Mouse (Mus musculus): ENCODE data around the gene Gfpt2. TPM values are rescaled to one million over a fixed set of nuclear protein-coding genes. Genes with fewer than 3 reads are reported as not detected.
A peak's percentile ranks its signal among the peaks of the same experiment; 100 is the strongest.
"Not testable (repeated sequence)": the region's sequence is repeated elsewhere in the genome, so short reads cannot be mapped to it uniquely, and the experiment has no call there.

Gene Gfpt2
- polyA plus RNA-seq, 1 experiment = 2.3 TPM

GRCm38 (mm10) chr11:49794342-49795144 is 565 bp downstream of the Gfpt2 start:
- H3K27ac ChIP-seq (ENCODE audit: control insufficient read depth, insufficient read depth, low read depth, low read length) = no peak overlapping the region; the same call in 1 of the 2 replicates
- TF ChIP-seq POLR2A (IDR thresholded peaks at IDR 0.05; ENCODE audit: control insufficient read depth, low read depth, low read length) = no peak
- no peak for TF ChIP-seq CTCF (IDR thresholded peaks at IDR 0.05; ENCODE audit: control insufficient read depth, insufficient read depth, insufficient replicate concordance, low read depth, low read length)
- H3K4me1 ChIP-seq (ENCODE audit: control insufficient read depth, insufficient read depth, low read length) = peaks cover 11% of the 10 kb centered on the region
- H3K27me3 ChIP-seq (ENCODE audit: control insufficient read depth, insufficient read depth, low read length) = no peaks in the 10 kb centered on the region; the same call in 1 of the 2 replicates
- no peaks in the 10 kb centered on the region for H3K36me3 ChIP-seq (ENCODE audit: control insufficient read depth, insufficient read depth, low read length)
- H3K4me3 ChIP-seq (ENCODE audit: control insufficient read depth, low read depth, low read length) = peak overlapping the region; percentile 71

- H3K27ac ChIP-seq (ENCODE audit: control insufficient read depth, insufficient read depth, low read depth, low read length) = no peak overlapping the region
- no peaks in the 10 kb centered on the region; the same call in 1 of the 2 replicates for H3K27me3 ChIP-seq (ENCODE audit: control insufficient read depth, insufficient read depth, low read length)
- H3K4me3 ChIP-seq (ENCODE audit: control insufficient read depth, low read depth, low read length) = no peak overlapping the region
- H3K4me1 ChIP-seq (ENCODE audit: control insufficient read depth, insufficient read depth, low read length) = peaks cover 11% of the 10 kb centered on the region
- no peaks in the 10 kb centered on the region for H3K36me3 ChIP-seq (ENCODE audit: control insufficient read depth, insufficient read depth, low read length)
- TF ChIP-seq POLR2A (IDR thresholded peaks at IDR 0.05; ENCODE audit: control insufficient read depth, low read depth, low read length) = no peak
- TF ChIP-seq CTCF (IDR thresholded peaks at IDR 0.05; ENCODE audit: control insufficient read depth, insufficient read depth, insufficient replicate concordance, low read depth, low read length) = no peak
Observed at GRCm38 (mm10) chr11:49798931-49799330, 5.0 kb downstream of the Gfpt2 start.

GRCm38 (mm10) chr11:49801516-49801915 is 7.5 kb downstream of the Gfpt2 start:
- no peaks in the 10 kb centered on the region for H3K27me3 ChIP-seq (ENCODE audit: control insufficient read depth, insufficient read depth, low read length)
- H3K36me3 ChIP-seq (ENCODE audit: control insufficient read depth, insufficient read depth, low read length) = no peaks in the 10 kb centered on the region
- TF ChIP-seq POLR2A (IDR thresholded peaks at IDR 0.05; ENCODE audit: control insufficient read depth, low read depth, low read length) = no peak
- TF ChIP-seq CTCF (IDR thresholded peaks at IDR 0.05; ENCODE audit: control insufficient read depth, insufficient read depth, insufficient replicate concordance, low read depth, low read length) = no peak

GRCm38 (mm10) chr11:49803801-49804200 is 9.8 kb downstream of the Gfpt2 start:
- Histone ChIP-seq H3K4me1 (ENCODE audit: control insufficient read depth, insufficient read depth, low read length) (no peaks in the 10 kb centered on the region), H3K36me3 (ENCODE audit: control insufficient read depth, insufficient read depth, low read length) (no peaks in the 10 kb centered on the region), H3K27ac (ENCODE audit: control insufficient read depth, insufficient read depth, low read depth, low read length) (no peak overlapping the region), H3K27me3 (ENCODE audit: control insufficient read depth, insufficient read depth, low read length) (no peaks in the 10 kb centered on the region), H3K4me3 (ENCODE audit: control insufficient read depth, low read depth, low read length) (no peak overlapping the region)
- TF ChIP-seq CTCF (IDR thresholded peaks at IDR 0.05; ENCODE audit: control insufficient read depth, insufficient read depth, insufficient replicate concordance, low read depth, low read length) = no peak
- no peak for TF ChIP-seq POLR2A (IDR thresholded peaks at IDR 0.05; ENCODE audit: control insufficient read depth, low read depth, low read length)

More at GRCm38 (mm10) chr11:49801516-49801915, 7.5 kb downstream of the Gfpt2 start:
- no peak overlapping the region for H3K4me3 ChIP-seq (ENCODE audit: control insufficient read depth, low read depth, low read length)
- no peak overlapping the region for H3K27ac ChIP-seq (ENCODE audit: control insufficient read depth, insufficient read depth, low read depth, low read length)
- H3K4me1 ChIP-seq (ENCODE audit: control insufficient read depth, insufficient read depth, low read length) = no peaks in the 10 kb centered on the region

- no peak overlapping the region for H3K27ac ChIP-seq (ENCODE audit: control insufficient read depth, insufficient read depth, low read depth, low read length)
- no peaks in the 10 kb centered on the region for H3K4me1 ChIP-seq (ENCODE audit: control insufficient read depth, insufficient read depth, low read length)
- no peak overlapping the region for H3K4me3 ChIP-seq (ENCODE audit: control insufficient read depth, low read depth, low read length)
- H3K36me3 ChIP-seq (ENCODE audit: control insufficient read depth, insufficient read depth, low read length) = no peaks in the 10 kb centered on the region
- TF ChIP-seq POLR2A (IDR thresholded peaks at IDR 0.05; ENCODE audit: control insufficient read depth, low read depth, low read length) (no peak), CTCF (IDR thresholded peaks at IDR 0.05; ENCODE audit: control insufficient read depth, insufficient read depth, insufficient replicate concordance, low read depth, low read length) (no peak)
- H3K27me3 ChIP-seq (ENCODE audit: control insufficient read depth, insufficient read depth, low read length) = no peaks in the 10 kb centered on the region
Observed at GRCm38 (mm10) chr11:49806218-49806617, 12.2 kb downstream of the Gfpt2 start.

GRCm38 (mm10) chr11:49808946-49809345 is 15.0 kb downstream of the Gfpt2 start:
- Histone ChIP-seq H3K36me3 (ENCODE audit: control insufficient read depth, insufficient read depth, low read length) (no peaks in the 10 kb centered on the region), H3K27ac (ENCODE audit: control insufficient read depth, insufficient read depth, low read depth, low read length) (no peak overlapping the region), H3K4me3 (ENCODE audit: control insufficient read depth, low read depth, low read length) (no peak overlapping the region), H3K27me3 (ENCODE audit: control insufficient read depth, insufficient read depth, low read length) (no peaks in the 10 kb centered on the region), H3K4me1 (ENCODE audit: control insufficient read depth, insufficient read depth, low read length) (no peaks in the 10 kb centered on the region)
- TF ChIP-seq POLR2A (IDR thresholded peaks at IDR 0.05; ENCODE audit: control insufficient read depth, low read depth, low read length) (no peak), CTCF (IDR thresholded peaks at IDR 0.05; ENCODE audit: control insufficient read depth, insufficient read depth, insufficient replicate concordance, low read depth, low read length) (no peak)

- not testable (repeated sequence) for H3K4me1 ChIP-seq (ENCODE audit: control insufficient read depth, insufficient read depth, low read length); H3K27ac ChIP-seq (ENCODE audit: control insufficient read depth, insufficient read depth, low read depth, low read length)
Observed at GRCm38 (mm10) chr11:49810696-49811095, 16.7 kb downstream of the Gfpt2 start.

More at GRCm38 (mm10) chr11:49810696-49811095, 16.7 kb downstream of the Gfpt2 start:
- H3K36me3 ChIP-seq (ENCODE audit: control insufficient read depth, insufficient read depth, low read length); H3K27me3 ChIP-seq (ENCODE audit: control insufficient read depth, insufficient read depth, low read length); H3K4me3 ChIP-seq (ENCODE audit: control insufficient read depth, low read depth, low read length): not testable (repeated sequence)
